Mouse (Mus musculus): ENCODE results near the gene Med7. TPM values are rescaled to one million over a fixed set of nuclear protein-coding genes. Genes with fewer than 3 reads are reported as not detected.

Med7 gene
- total RNA-seq (2022) = 10 to 100 TPM; 15.5 to 23.2 (median 17.7) TPM

DNA sequence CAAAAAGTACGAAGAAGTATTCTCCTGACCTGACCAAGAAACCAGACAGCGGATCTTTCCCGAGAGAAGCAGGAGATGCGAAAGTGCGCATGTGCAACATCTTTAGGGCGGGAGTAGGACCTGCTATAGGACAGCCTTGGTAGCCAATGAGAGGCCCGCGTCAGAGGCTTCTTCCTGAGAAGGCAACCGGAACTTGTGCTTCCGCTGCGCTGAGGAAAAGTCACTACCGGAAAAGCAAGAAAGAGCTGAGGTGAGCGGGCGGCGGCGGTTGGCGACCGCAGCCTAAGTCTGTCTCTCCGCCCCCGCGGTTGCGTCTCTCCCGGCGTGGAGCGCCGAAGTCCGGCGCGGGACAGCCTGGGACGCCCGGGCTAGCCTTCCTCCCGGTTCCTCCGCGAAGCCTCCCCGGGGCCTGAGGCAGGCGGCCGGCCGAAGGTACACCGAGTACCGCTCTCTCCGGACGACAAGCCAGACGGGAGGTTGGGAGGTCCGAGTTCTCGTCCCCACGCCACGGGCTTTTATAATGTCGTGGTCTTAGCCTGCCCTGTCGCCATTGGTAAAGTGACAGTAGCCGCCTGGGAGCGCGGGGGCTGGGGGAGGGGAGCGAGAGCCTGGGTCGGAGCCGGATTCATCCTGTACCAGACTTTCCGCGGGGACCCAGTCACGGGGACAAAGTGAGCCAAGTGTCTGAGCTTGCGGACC, at the start of gene Med7:
Gene Med7 (plus strand): TSS at position 166 of the 699 bp plus-strand sequence.
- DNase-seq (ENCODE audit: low spot score) = peak; percentile 98

- no peak for DNase-seq (ENCODE audit: low spot score)
These were observed 49.7 kb upstream of the Med7 start for GRCm38 (mm10) chr11:46387061-46387460.

DNA sequence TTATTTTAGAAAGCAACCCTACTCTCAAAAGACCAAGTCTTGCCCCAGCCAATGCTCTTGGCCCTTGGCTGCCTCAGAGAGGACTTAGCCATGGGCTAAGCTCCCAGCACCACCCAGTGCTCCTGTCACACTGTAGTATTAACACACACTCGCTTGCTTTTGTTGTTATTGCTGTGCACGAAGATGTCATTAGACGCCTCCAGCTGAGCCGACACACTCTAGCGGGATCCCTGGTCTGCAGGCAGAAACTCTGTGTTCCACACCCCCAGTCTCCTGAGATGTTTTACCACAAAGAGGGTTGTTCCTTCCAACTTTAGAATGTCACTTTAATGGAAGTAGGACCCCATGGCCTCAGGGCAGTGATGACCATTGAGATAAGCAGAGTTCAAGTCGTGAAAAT, 48.3 kb upstream of the Med7 start:
- no peak for DNase-seq (ENCODE audit: low spot score)

DNA sequence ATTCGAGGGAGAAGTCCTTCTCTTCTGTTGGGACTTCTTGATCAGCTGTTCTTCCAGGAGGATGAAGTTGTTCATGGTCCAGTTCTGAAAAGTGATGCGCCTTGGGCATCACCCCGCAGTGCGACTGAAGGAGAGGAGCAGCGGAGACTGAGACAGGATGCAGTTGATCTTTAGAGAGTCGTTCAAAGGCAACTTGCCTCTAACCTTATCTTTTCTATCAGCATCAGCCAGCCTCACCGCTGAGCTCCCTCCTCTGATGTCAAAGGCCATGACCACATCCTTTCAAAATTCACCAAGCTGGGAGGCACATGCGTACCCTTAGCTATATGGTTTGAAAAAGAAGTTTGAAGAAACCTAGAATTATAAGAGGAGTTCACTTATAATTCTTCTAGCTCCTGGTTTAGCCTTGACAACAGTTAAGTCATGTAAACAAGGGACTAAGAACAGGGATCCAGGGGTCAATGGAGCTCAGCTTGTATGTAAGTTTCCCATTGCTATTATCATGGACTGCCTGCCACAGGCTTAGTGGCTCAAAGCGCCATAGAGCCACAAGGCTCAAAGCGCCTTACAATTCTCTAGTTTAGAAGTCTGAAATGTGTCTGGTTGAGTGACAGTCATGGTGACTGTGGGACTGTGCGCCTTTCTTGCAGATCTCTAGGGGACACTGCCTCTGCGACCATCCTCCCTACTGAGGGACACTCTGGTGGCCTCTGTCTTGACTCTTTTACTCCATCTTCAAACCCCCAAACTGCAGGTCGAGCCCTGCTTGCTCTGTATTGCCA, 47.2 kb upstream of the Med7 start, which contains the start of gene Itk:
Gene Itk (minus strand): TSS at position 180 of the 782 bp plus-strand sequence.
- DNase-seq (ENCODE audit: low spot score) = no peak

DNA sequence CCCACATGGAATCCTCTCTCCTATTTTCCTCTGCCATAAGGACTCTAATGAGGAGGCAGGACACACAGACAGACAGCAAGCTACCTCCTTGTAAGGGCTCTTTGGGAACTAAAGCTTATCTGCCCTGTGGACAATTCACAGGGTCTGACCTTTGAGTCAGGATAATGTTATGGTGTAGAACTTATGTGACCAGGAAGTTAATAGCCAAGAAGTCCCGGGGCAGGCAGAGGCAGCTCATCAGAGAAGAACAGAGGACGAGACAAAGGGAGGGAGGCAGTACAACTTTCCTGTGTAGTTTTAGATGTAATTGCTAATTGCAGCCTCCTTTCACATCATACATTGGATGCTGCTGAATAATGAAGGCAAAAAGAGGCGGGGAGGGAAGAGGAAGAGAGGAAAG, 46.1 kb upstream of the Med7 start:
- DNase-seq (ENCODE audit: low spot score) = no peak

- no peak for DNase-seq (ENCODE audit: low spot score)
These were observed 43.8 kb upstream of the Med7 start for GRCm38 (mm10) chr11:46392890-46393289.

GRCm38 (mm10) chr11:46393413-46393812, 43.3 kb upstream of the Med7 start:
- DNase-seq (ENCODE audit: low spot score) = no peak

DNA sequence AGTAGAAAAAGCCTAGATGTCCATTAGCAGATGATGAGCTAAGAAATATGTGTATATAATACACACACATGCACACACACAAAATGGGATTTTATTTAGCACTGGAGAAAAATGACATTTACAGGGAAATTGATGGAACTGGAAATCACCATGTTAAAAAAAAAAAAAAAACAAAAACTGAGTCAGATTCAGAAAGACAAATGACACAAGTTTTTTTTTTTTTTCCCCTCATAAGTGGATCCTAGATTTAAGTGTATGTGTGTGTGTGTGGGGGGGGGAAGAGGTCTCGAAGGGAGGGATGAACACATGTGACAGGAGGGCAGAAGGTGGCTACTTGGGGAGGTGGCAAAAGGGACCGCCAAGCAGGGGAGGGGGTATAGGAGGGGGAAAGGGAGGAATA, 41.6 kb upstream of the Med7 start:
- DNase-seq (ENCODE audit: low spot score) = no peak

DNA sequence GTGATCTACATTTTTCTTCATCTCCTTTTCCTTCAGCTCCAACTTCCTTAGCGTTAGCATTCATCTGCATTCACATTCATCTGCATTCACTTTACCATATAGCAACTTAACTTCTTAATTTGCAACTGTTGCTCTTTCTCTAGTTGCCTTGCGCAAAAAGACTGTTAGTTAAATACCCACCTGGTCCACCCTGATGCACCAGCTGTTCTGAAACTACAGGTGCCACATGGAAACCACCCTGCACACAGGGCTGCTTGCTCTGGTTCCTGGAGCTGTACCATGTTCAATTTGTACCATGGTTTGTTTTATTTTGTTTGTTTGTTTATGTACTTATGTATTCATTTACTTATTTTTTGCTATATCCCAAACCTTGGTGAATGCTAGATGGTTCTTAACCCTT, 41.0 kb upstream of the Med7 start:
- DNase-seq (ENCODE audit: low spot score) = no peak

- DNase-seq (ENCODE audit: low spot score) = no peak
These were observed 40.4 kb upstream of the Med7 start, which contains the start of gene Fam71b for GRCm38 (mm10) chr11:46396167-46396859. Gene Fam71b (plus strand): TSS chr11:46396559.

DNA sequence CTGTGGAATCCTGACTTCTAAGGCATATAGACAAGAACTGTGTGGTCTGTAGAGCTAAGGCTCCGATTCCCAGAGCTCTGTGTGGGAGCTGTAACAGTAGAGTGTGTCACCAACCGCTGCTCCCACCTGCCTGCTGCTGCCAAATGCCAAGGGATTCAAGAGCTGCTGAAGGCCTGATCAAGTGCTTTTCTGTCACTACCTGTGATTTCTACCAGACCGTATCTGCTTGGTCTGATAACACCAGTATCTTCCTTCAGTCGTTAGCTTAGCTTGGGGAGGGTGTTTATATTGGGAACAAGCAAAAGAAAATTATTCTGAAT, 39.9 kb upstream of the Med7 start:
- DNase-seq (ENCODE audit: low spot score) = no peak

DNA sequence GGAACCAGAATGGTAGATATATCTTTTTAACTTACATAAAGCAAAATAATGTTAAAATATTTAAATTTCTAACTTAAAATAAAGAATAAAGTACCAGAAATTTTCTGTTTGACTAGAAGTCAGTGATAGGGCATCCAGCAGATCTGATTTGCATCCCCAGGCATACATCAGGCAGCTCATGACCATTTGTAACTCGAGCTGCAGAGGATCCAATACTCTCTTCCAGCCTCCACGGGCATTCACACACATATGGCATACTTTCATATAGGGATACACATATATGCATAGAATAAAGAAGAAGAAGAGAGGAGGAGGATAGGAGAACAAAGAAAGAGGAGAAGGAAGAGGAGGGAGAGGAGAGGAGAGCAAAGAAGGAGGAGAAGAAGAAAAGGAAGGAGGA, 38.8 kb upstream of the Med7 start:
- no peak for DNase-seq (ENCODE audit: low spot score)

GRCm38 (mm10) chr11:46398473-46398872, 38.3 kb upstream of the Med7 start:
- DNase-seq (ENCODE audit: low spot score) = no peak

GRCm38 (mm10) chr11:46398933-46399383, 37.8 kb upstream of the Med7 start:
- DNase-seq (ENCODE audit: low spot score) = no peak

DNA sequence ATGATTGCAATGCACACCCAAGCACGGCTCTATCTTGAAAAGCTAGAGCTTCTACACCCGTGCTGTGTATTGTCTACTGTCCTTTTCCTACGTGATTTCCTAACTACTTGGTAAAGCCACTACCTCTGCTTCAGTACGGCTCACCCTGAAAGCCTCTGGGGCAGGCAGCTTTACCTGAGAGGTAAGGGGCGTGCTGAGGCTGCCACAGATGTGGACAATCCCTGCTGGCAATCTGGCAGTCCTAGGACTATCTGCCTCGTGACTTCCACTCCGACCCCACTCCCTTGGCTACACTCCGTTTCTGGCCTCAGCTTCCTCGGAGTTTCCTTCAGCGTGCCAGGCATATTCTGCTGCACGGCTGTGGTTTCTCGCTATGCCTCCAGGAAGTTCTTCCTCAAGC, 35.2 kb upstream of the Med7 start:
- DNase-seq (ENCODE audit: low spot score) = no peak

- DNase-seq (ENCODE audit: low spot score) = no peak
These were observed 31.7 kb upstream of the Med7 start for GRCm38 (mm10) chr11:46404986-46405385.

GRCm38 (mm10) chr11:46406721-46407120, 30.0 kb upstream of the Med7 start:
- no peak for DNase-seq (ENCODE audit: low spot score)

DNA sequence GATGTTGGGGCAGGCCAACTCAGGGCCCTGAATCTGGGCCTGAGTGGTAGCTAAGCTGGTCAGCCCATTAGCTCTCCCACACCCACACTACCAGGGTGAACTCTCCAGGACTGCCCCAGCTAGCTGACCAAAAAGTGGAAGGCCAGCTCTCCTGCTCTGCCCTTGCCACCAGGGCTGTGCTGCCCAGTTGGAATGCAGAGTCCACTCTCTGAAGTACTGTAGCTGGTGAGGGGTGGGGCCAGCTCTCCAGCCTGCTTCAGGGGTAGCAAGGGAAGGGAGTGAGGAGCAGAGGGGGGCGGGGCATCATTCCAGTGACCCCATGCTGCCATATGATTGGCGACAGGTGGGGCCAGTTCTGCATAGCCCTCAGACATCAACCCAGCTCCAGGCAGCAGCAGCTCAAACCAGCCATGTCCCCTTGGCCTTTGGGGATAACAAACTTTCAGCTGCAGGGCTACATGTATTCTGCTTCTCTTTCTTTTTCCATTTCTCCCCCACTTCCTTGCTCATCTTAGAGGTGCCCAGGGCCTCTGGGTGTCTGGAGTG, 26.6 kb upstream of the Med7 start:
- no peak for DNase-seq (ENCODE audit: low spot score)

GRCm38 (mm10) chr11:46418438-46418837, 18.3 kb upstream of the Med7 start:
- no peak for DNase-seq (ENCODE audit: low spot score)

GRCm38 (mm10) chr11:46418860-46419259, 17.9 kb upstream of the Med7 start:
- no peak for DNase-seq (ENCODE audit: low spot score)

- no peak for DNase-seq (ENCODE audit: low spot score)
These were observed 15.4 kb upstream of the Med7 start for GRCm38 (mm10) chr11:46421086-46421888.
